Mouse (Mus musculus): ENCODE data around the gene Dennd4c. TPM values are rescaled to one million over a fixed set of nuclear protein-coding genes. Genes with fewer than 3 reads are reported as not detected.

The Dennd4c gene
- polyA plus RNA-seq, 1 experiment from 2014 or later, result 10.3 TPM

- WGBS, result 73% methylated on average over 1 of the region's 1 CpGs
- Histone ChIP-seq H3K27me3 (ENCODE audit: control insufficient read depth, insufficient read depth, low read length) (no peaks in the 10 kb centered on the region), H3K4me3 (ENCODE audit: low read length) (no peak overlapping the region), H3K9ac (ENCODE audit: low read depth, low read length) (no peak overlapping the region), H3K27ac (ENCODE audit: low read depth, low read length) (no peak overlapping the region), H3K36me3 (ENCODE audit: control insufficient read depth, insufficient read depth, low read length) (no peaks in the 10 kb centered on the region), H3K4me1 (ENCODE audit: control insufficient read depth, insufficient read depth, low read length) (no peaks in the 10 kb centered on the region), H3K9me3 (ENCODE audit: control insufficient read depth, low read length) (no peaks in the 10 kb centered on the region), H3K4me2 (replicated peaks; ENCODE audit: low read depth, low read length) (no peak overlapping the region)
- ATAC-seq (ENCODE audit: low FRiP score, low TSS enrichment), result no peak
Measured at GRCm38 (mm10) chr4:86717176-86717575, 31.2 kb upstream of the Dennd4c start.

GRCm38 (mm10) chr4:86718878-86719577, 29.3 kb upstream of the Dennd4c start:
- WGBS, result 71% methylated on average over 4 of the region's 4 CpGs
- no peaks in the 10 kb centered on the region for H3K9me3 ChIP-seq (ENCODE audit: control insufficient read depth, low read length)
- no peak overlapping the region for H3K4me2 ChIP-seq (replicated peaks; ENCODE audit: low read depth, low read length)
- H3K27ac ChIP-seq (ENCODE audit: low read depth, low read length), result no peak overlapping the region
- no peak for ATAC-seq (ENCODE audit: low FRiP score, low TSS enrichment)
- H3K27me3 ChIP-seq (ENCODE audit: control insufficient read depth, insufficient read depth, low read length), result no peaks in the 10 kb centered on the region
- H3K9ac ChIP-seq (ENCODE audit: low read depth, low read length), result no peak overlapping the region
- no peak overlapping the region for H3K4me3 ChIP-seq (ENCODE audit: low read length)
- no peaks in the 10 kb centered on the region for H3K4me1 ChIP-seq (ENCODE audit: control insufficient read depth, insufficient read depth, low read length)
- no peaks in the 10 kb centered on the region for H3K36me3 ChIP-seq (ENCODE audit: control insufficient read depth, insufficient read depth, low read length)

- Histone ChIP-seq H3K36me3 (ENCODE audit: control insufficient read depth, insufficient read depth, low read length) (no peaks in the 10 kb centered on the region), H3K27ac (ENCODE audit: low read depth, low read length) (no peak overlapping the region), H3K9ac (ENCODE audit: low read depth, low read length) (no peak overlapping the region), H3K9me3 (ENCODE audit: control insufficient read depth, low read length) (no peaks in the 10 kb centered on the region), H3K4me1 (ENCODE audit: control insufficient read depth, insufficient read depth, low read length) (no peaks in the 10 kb centered on the region), H3K4me2 (replicated peaks; ENCODE audit: low read depth, low read length) (no peak overlapping the region), H3K4me3 (ENCODE audit: low read length) (no peak overlapping the region), H3K27me3 (ENCODE audit: control insufficient read depth, insufficient read depth, low read length) (no peaks in the 10 kb centered on the region)
- WGBS, result 52% methylated on average over 8 of the region's 8 CpGs
- ATAC-seq (ENCODE audit: low FRiP score, low TSS enrichment), result no peak
Measured at GRCm38 (mm10) chr4:86721856-86722358, 26.4 kb upstream of the Dennd4c start.

GRCm38 (mm10) chr4:86725175-86725574, 23.2 kb upstream of the Dennd4c start:
- WGBS, result 27% methylated on average over 4 of the region's 4 CpGs
- no peaks in the 10 kb centered on the region for H3K9me3 ChIP-seq (ENCODE audit: control insufficient read depth, low read length)
- H3K36me3 ChIP-seq (ENCODE audit: control insufficient read depth, insufficient read depth, low read length), result no peaks in the 10 kb centered on the region
- no peak overlapping the region for H3K9ac ChIP-seq (ENCODE audit: low read depth, low read length)
- H3K4me2 ChIP-seq (replicated peaks; ENCODE audit: low read depth, low read length), result no peak overlapping the region
- no peaks in the 10 kb centered on the region for H3K27me3 ChIP-seq (ENCODE audit: control insufficient read depth, insufficient read depth, low read length)
- H3K4me3 ChIP-seq (ENCODE audit: low read length), result no peak overlapping the region
- no peak overlapping the region for H3K27ac ChIP-seq (ENCODE audit: low read depth, low read length)
- H3K4me1 ChIP-seq (ENCODE audit: control insufficient read depth, insufficient read depth, low read length), result no peaks in the 10 kb centered on the region
- ATAC-seq (ENCODE audit: low FRiP score, low TSS enrichment), result no peak

GRCm38 (mm10) chr4:86726141-86726540, 22.2 kb upstream of the Dennd4c start:
- Histone ChIP-seq H3K4me1 (ENCODE audit: control insufficient read depth, insufficient read depth, low read length) (no peaks in the 10 kb centered on the region), H3K9ac (ENCODE audit: low read depth, low read length) (no peak overlapping the region), H3K4me2 (replicated peaks; ENCODE audit: low read depth, low read length) (no peak overlapping the region), H3K4me3 (ENCODE audit: low read length) (no peak overlapping the region), H3K27me3 (ENCODE audit: control insufficient read depth, insufficient read depth, low read length) (no peaks in the 10 kb centered on the region), H3K9me3 (ENCODE audit: control insufficient read depth, low read length) (no peaks in the 10 kb centered on the region), H3K27ac (ENCODE audit: low read depth, low read length) (no peak overlapping the region), H3K36me3 (ENCODE audit: control insufficient read depth, insufficient read depth, low read length) (no peaks in the 10 kb centered on the region)
- no peak for ATAC-seq (ENCODE audit: low FRiP score, low TSS enrichment)
- 92% methylated on average over 5 of the region's 5 CpGs for WGBS

GRCm38 (mm10) chr4:86729829-86730228, 18.5 kb upstream of the Dennd4c start:
- Histone ChIP-seq H3K4me3 (ENCODE audit: low read length) (no peak overlapping the region), H3K9ac (ENCODE audit: low read depth, low read length) (no peak overlapping the region), H3K36me3 (ENCODE audit: control insufficient read depth, insufficient read depth, low read length) (no peaks in the 10 kb centered on the region), H3K4me2 (replicated peaks; ENCODE audit: low read depth, low read length) (no peak overlapping the region), H3K9me3 (ENCODE audit: control insufficient read depth, low read length) (no peaks in the 10 kb centered on the region), H3K27ac (ENCODE audit: low read depth, low read length) (no peak overlapping the region), H3K27me3 (ENCODE audit: control insufficient read depth, insufficient read depth, low read length) (no peaks in the 10 kb centered on the region), H3K4me1 (ENCODE audit: control insufficient read depth, insufficient read depth, low read length) (no peaks in the 10 kb centered on the region)
- 34% methylated on average over 6 of the region's 6 CpGs for whole genome bisulfite sequencing
- ATAC-seq (ENCODE audit: low FRiP score, low TSS enrichment), result 0 out of 2 replicates have a peak, but pooled peaks have one; percentile 52

GRCm38 (mm10) chr4:86734088-86734841, 14.1 kb upstream of the Dennd4c start:
- H3K9ac ChIP-seq (ENCODE audit: low read depth, low read length), result no peak overlapping the region
- ATAC-seq (ENCODE audit: low FRiP score, low TSS enrichment), result no peak
- H3K4me3 ChIP-seq (ENCODE audit: low read length), result no peak overlapping the region
- no peaks in the 10 kb centered on the region for H3K27me3 ChIP-seq (ENCODE audit: control insufficient read depth, insufficient read depth, low read length)
- 86% methylated on average over 19 of the region's 19 CpGs for WGBS
- no peaks in the 10 kb centered on the region for H3K36me3 ChIP-seq (ENCODE audit: control insufficient read depth, insufficient read depth, low read length)
- H3K27ac ChIP-seq (ENCODE audit: low read depth, low read length), result no peak overlapping the region
- no peaks in the 10 kb centered on the region for H3K9me3 ChIP-seq (ENCODE audit: control insufficient read depth, low read length)
- no peak overlapping the region for H3K4me2 ChIP-seq (replicated peaks; ENCODE audit: low read depth, low read length)
- H3K4me1 ChIP-seq (ENCODE audit: control insufficient read depth, insufficient read depth, low read length), result no peaks in the 10 kb centered on the region

GRCm38 (mm10) chr4:86739308-86739993, 8.9 kb upstream of the Dennd4c start:
- Histone ChIP-seq H3K4me3 (ENCODE audit: low read length) (no peak overlapping the region), H3K27ac (ENCODE audit: low read depth, low read length) (no peak overlapping the region), H3K9me3 (ENCODE audit: control insufficient read depth, low read length) (no peaks in the 10 kb centered on the region), H3K27me3 (ENCODE audit: control insufficient read depth, insufficient read depth, low read length) (no peaks in the 10 kb centered on the region), H3K36me3 (ENCODE audit: control insufficient read depth, insufficient read depth, low read length) (no peaks in the 10 kb centered on the region), H3K9ac (ENCODE audit: low read depth, low read length) (no peak overlapping the region), H3K4me2 (replicated peaks; ENCODE audit: low read depth, low read length) (no peak overlapping the region), H3K4me1 (ENCODE audit: control insufficient read depth, insufficient read depth, low read length) (no peaks in the 10 kb centered on the region)
- 88% methylated on average over 5 of the region's 5 CpGs for WGBS
- ATAC-seq (ENCODE audit: low FRiP score, low TSS enrichment), result no peak

Data from kidney, embryonic 14.5 days (tissue).